Mouse (Mus musculus) stomach, postnatal 0 days (tissue): Measurements from ENCODE around the gene Prex1.

Experiments
- CTCF ChIP-seq: IDR thresholded peaks from 2 replicates; pipeline ENCODE4 v1.5.1; 2016; ENCODE audit warnings: antibody characterized with exemption, low read depth, mild to moderate bottlenecking, moderate library complexity
- EP300 ChIP-seq: optimal IDR thresholded peaks from 2 replicates; pipeline ENCODE3; 2016; ENCODE audit warnings: antibody characterized with exemption

DNA sequence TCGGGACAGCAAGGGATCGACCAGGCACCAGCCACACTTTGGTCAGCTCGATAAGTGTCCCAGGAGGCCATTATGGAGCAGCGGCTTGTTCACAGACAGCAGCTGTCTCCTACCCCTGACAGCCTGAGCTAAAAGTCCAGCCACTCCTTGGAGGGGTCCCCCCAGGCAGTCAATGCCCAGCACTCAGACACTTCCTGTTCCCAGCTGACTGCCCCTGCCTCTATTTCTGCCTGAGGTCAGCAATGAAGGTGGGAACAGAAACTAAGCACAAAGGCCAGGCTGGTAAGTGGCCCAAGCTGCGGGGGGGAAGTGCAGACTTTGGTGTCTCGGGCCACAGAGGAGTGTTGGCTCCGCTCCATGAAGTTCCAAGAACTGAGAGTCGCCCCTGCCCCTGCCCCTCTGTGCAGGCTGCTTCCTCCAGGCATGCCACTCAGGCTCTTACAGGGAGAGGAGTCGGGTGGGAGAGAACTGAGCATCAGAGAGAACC is 90.5 kb downstream of the Prex1 start:
- TF ChIP-seq CTCF = no peak
- TF ChIP-seq EP300 = no peak
